Mouse (Mus musculus): Measurements from ENCODE around the gene Fam171a2. TPM values are rescaled to one million over a fixed set of nuclear protein-coding genes. Genes with fewer than 3 reads are reported as not detected.

Fam171a2 gene
- polyA plus RNA-seq, 1 experiment from 2014 or later = 10.7 TPM

GRCm38 (mm10) chr11:102479581-102479980 is 32.1 kb upstream of the Fam171a2 start:
- peaks cover 82% of the 10 kb centered on the region for H3K36me3 ChIP-seq
- H3K9ac ChIP-seq (replicated peaks) = no peak overlapping the region
- H3K27ac ChIP-seq = no peak overlapping the region
- no peak overlapping the region for H3K4me2 ChIP-seq
- no peaks in the 10 kb centered on the region for H3K9me3 ChIP-seq
- no peaks in the 10 kb centered on the region for H3K27me3 ChIP-seq
- 95% methylated on average over 23 of the region's 23 CpGs for WGBS
- ATAC-seq (ENCODE audit: insufficient number of reproducible peaks, insufficient read depth, low FRiP score, low TSS enrichment, low read depth) = no peak
- H3K4me1 ChIP-seq (replicated peaks) = no peaks in the 10 kb centered on the region
- no peak overlapping the region for H3K4me3 ChIP-seq (replicated peaks)

GRCm38 (mm10) chr11:102478671-102479070 is 31.2 kb upstream of the Fam171a2 start:
- Histone ChIP-seq H3K27ac (no peak overlapping the region), H3K4me1 (replicated peaks) (no peaks in the 10 kb centered on the region), H3K4me3 (replicated peaks) (no peak overlapping the region), H3K27me3 (no peaks in the 10 kb centered on the region), H3K9me3 (no peaks in the 10 kb centered on the region), H3K9ac (replicated peaks) (no peak overlapping the region), H3K36me3 (peaks cover 82% of the 10 kb centered on the region), H3K4me2 (no peak overlapping the region)
- 90% methylated on average over 3 of the region's 3 CpGs for WGBS
- no peak for ATAC-seq (ENCODE audit: insufficient number of reproducible peaks, insufficient read depth, low FRiP score, low TSS enrichment, low read depth)

GRCm38 (mm10) chr11:102475027-102475426 is 27.5 kb upstream of the Fam171a2 start:
- 98% methylated on average over 3 of the region's 3 CpGs for WGBS

GRCm38 (mm10) chr11:102469648-102470357 is 22.3 kb upstream of the Fam171a2 start, which contains the start of gene Itga2b:
Gene Itga2b, minus strand, starts transcription at chr11:102470122.
- WGBS = 66% methylated on average over 11 of the region's 11 CpGs
- H3K27ac ChIP-seq = no peak within 1 kb of the TSS

More at GRCm38 (mm10) chr11:102475027-102475426, 27.5 kb upstream of the Fam171a2 start:
- Histone ChIP-seq H3K9me3 (no peaks in the 10 kb centered on the region), H3K4me1 (replicated peaks) (no peaks in the 10 kb centered on the region), H3K27me3 (no peaks in the 10 kb centered on the region), H3K9ac (replicated peaks) (no peak overlapping the region), H3K4me2 (no peak overlapping the region), H3K36me3 (peaks cover 48% of the 10 kb centered on the region), H3K4me3 (replicated peaks) (no peak overlapping the region), H3K27ac (no peak overlapping the region)
- no peak for ATAC-seq (ENCODE audit: insufficient number of reproducible peaks, insufficient read depth, low FRiP score, low TSS enrichment, low read depth)

GRCm38 (mm10) chr11:102467041-102467631 is 19.7 kb upstream of the Fam171a2 start:
- Histone ChIP-seq H3K27ac (peak overlapping the region; percentile 32; the same call in 1 of the 2 replicates), H3K9me3 (no peaks in the 10 kb centered on the region), H3K4me3 (replicated peaks) (peak overlapping the region; percentile 45), H3K27me3 (peaks cover 30% of the 10 kb centered on the region), H3K9ac (replicated peaks) (peak overlapping the region; percentile 52), H3K4me1 (replicated peaks) (peaks cover 22% of the 10 kb centered on the region), H3K36me3 (no peaks in the 10 kb centered on the region), H3K4me2 (peak overlapping the region; percentile 84)
- peak; percentile 89 for ATAC-seq (ENCODE audit: insufficient number of reproducible peaks, insufficient read depth, low FRiP score, low TSS enrichment, low read depth)
- under 1% methylated on average over 37 of the region's 37 CpGs for WGBS

More at GRCm38 (mm10) chr11:102469648-102470357, 22.3 kb upstream of the Fam171a2 start, which contains the start of gene Itga2b:
- H3K9ac ChIP-seq (replicated peaks) = no peak within 1 kb of the TSS
- no peak within 1 kb of the TSS for H3K4me2 ChIP-seq
- peaks cover 22% of the 10 kb centered on the region for H3K4me1 ChIP-seq (replicated peaks)
- no peaks in the 10 kb centered on the region for H3K9me3 ChIP-seq
- no peak for ATAC-seq (ENCODE audit: insufficient number of reproducible peaks, insufficient read depth, low FRiP score, low TSS enrichment, low read depth)
- H3K36me3 ChIP-seq = peaks cover 7% of the 10 kb centered on the region
- H3K27me3 ChIP-seq = peaks cover 22% of the 10 kb centered on the region
- H3K4me3 ChIP-seq (replicated peaks) = no peak within 1 kb of the TSS

GRCm38 (mm10) chr11:102465713-102466436 is 18.4 kb upstream of the Fam171a2 start:
- no peak for ATAC-seq (ENCODE audit: insufficient number of reproducible peaks, insufficient read depth, low FRiP score, low TSS enrichment, low read depth)
- Histone ChIP-seq H3K36me3 (no peaks in the 10 kb centered on the region), H3K4me3 (replicated peaks) (no peak overlapping the region), H3K4me1 (replicated peaks) (peaks cover 22% of the 10 kb centered on the region), H3K27me3 (peaks cover 34% of the 10 kb centered on the region), H3K9ac (replicated peaks) (peak overlapping the region; percentile 24), H3K27ac (no peak overlapping the region), H3K4me2 (peak overlapping the region; percentile 28), H3K9me3 (no peaks in the 10 kb centered on the region)
- WGBS = 12% methylated on average over 26 of the region's 26 CpGs

- no peak overlapping the region for H3K9ac ChIP-seq (replicated peaks)
- H3K4me2 ChIP-seq = no peak overlapping the region
- no peaks in the 10 kb centered on the region for H3K9me3 ChIP-seq
- H3K27me3 ChIP-seq = peaks cover 40% of the 10 kb centered on the region
- ATAC-seq (ENCODE audit: insufficient number of reproducible peaks, insufficient read depth, low FRiP score, low TSS enrichment, low read depth) = no peak
- H3K36me3 ChIP-seq = no peaks in the 10 kb centered on the region
- H3K27ac ChIP-seq = no peak overlapping the region
- H3K4me1 ChIP-seq (replicated peaks) = peaks cover 22% of the 10 kb centered on the region
- WGBS = 96% methylated on average over 6 of the region's 6 CpGs
- H3K4me3 ChIP-seq (replicated peaks) = no peak overlapping the region
These were observed 17.4 kb upstream of the Fam171a2 start for GRCm38 (mm10) chr11:102464901-102465300.

GRCm38 (mm10) chr11:102461764-102462163 is 14.3 kb upstream of the Fam171a2 start:
- H3K36me3 ChIP-seq = no peaks in the 10 kb centered on the region
- H3K9ac ChIP-seq (replicated peaks) = no peak overlapping the region
- H3K4me2 ChIP-seq = no peak overlapping the region
- peaks cover 48% of the 10 kb centered on the region for H3K27me3 ChIP-seq
- no peak overlapping the region for H3K4me3 ChIP-seq (replicated peaks)
- H3K27ac ChIP-seq = no peak overlapping the region
- 81% methylated on average over 3 of the region's 3 CpGs for WGBS
- no peaks in the 10 kb centered on the region for H3K9me3 ChIP-seq
- H3K4me1 ChIP-seq (replicated peaks) = peaks cover 11% of the 10 kb centered on the region
- no peak for ATAC-seq (ENCODE audit: insufficient number of reproducible peaks, insufficient read depth, low FRiP score, low TSS enrichment, low read depth)

GRCm38 (mm10) chr11:102460541-102460940 is 13.1 kb upstream of the Fam171a2 start:
- Histone ChIP-seq H3K27ac (no peak overlapping the region), H3K4me3 (replicated peaks) (no peak overlapping the region), H3K27me3 (peaks cover 44% of the 10 kb centered on the region), H3K9ac (replicated peaks) (no peak overlapping the region), H3K36me3 (no peaks in the 10 kb centered on the region), H3K4me1 (replicated peaks) (peaks cover 10% of the 10 kb centered on the region), H3K4me2 (no peak overlapping the region), H3K9me3 (no peaks in the 10 kb centered on the region)
- no peak for ATAC-seq (ENCODE audit: insufficient number of reproducible peaks, insufficient read depth, low FRiP score, low TSS enrichment, low read depth)
- WGBS = 55% methylated on average over 16 of the region's 16 CpGs

- H3K9ac ChIP-seq (replicated peaks) = peak overlapping the region; percentile 53
- peak overlapping the region; percentile 97 for H3K4me2 ChIP-seq
- H3K27ac ChIP-seq = peak overlapping the region; percentile 64
- H3K4me1 ChIP-seq (replicated peaks) = peaks cover 18% of the 10 kb centered on the region
- H3K4me3 ChIP-seq (replicated peaks) = peak overlapping the region; percentile 55
- no peaks in the 10 kb centered on the region for H3K36me3 ChIP-seq
- peak; percentile 90 for ATAC-seq (ENCODE audit: insufficient number of reproducible peaks, insufficient read depth, low FRiP score, low TSS enrichment, low read depth)
- under 1% methylated on average over 38 of the region's 40 CpGs for WGBS
- H3K9me3 ChIP-seq = no peaks in the 10 kb centered on the region
- H3K27me3 ChIP-seq = peaks cover 63% of the 10 kb centered on the region
These were observed 8.4 kb upstream of the Fam171a2 start for GRCm38 (mm10) chr11:102455740-102456396.

GRCm38 (mm10) chr11:102453131-102453530 is 5.6 kb upstream of the Fam171a2 start:
- H3K9ac ChIP-seq (replicated peaks) = no peak overlapping the region
- ATAC-seq (ENCODE audit: insufficient number of reproducible peaks, insufficient read depth, low FRiP score, low TSS enrichment, low read depth) = no peak
- peaks cover 24% of the 10 kb centered on the region for H3K4me1 ChIP-seq (replicated peaks)
- H3K36me3 ChIP-seq = no peaks in the 10 kb centered on the region
- no peak overlapping the region for H3K27ac ChIP-seq
- H3K4me3 ChIP-seq (replicated peaks) = no peak overlapping the region
- H3K27me3 ChIP-seq = peaks cover 81% of the 10 kb centered on the region
- H3K9me3 ChIP-seq = no peaks in the 10 kb centered on the region
- no peak overlapping the region for H3K4me2 ChIP-seq
- WGBS = 22% methylated on average over 10 of the region's 10 CpGs
